Mouse (Mus musculus) small intestine, adult 2 months (tissue): ENCODE measurements around the gene Pnkp. TPM values are rescaled to one million over a fixed set of nuclear protein-coding genes. Genes with fewer than 3 reads are reported as not detected.

ENCODE experiments used
- H3K27ac ChIP-seq: fragments of 200-500 bp; 2 replicates; pipeline ENCODE4 v1.5.1; 2012; ENCODE audit warnings: low read depth, low read length, control low read depth, inconsistent platforms; ENCODE audit not compliant: insufficient read depth
- H3K27me3 ChIP-seq: fragments of 200-500 bp; 2 replicates; pipeline ENCODE4 v1.6.1; 2012; ENCODE audit warnings: mild to moderate bottlenecking, moderate library complexity, low read length, inconsistent platforms; ENCODE audit not compliant: control insufficient read depth, insufficient read depth
- H3K36me3 ChIP-seq: fragments of 200-500 bp; 2 replicates; pipeline ENCODE4 v1.6.1; 2012; ENCODE audit warnings: mild to moderate bottlenecking, low read length, control low read depth, inconsistent platforms; ENCODE audit not compliant: control insufficient read depth, insufficient read depth
- H3K4me1 ChIP-seq: fragments of 200-500 bp; 2 replicates; pipeline ENCODE4 v1.6.1; 2012; ENCODE audit warnings: low read length, inconsistent platforms, mixed read lengths; ENCODE audit not compliant: control insufficient read depth, insufficient read depth, insufficient read length
- H3K4me3 ChIP-seq: fragments of 200-500 bp; 2 replicates; pipeline ENCODE4 v1.5.1; 2012; ENCODE audit warnings: low read depth, mild to moderate bottlenecking, control low read depth, inconsistent platforms, low read length, moderate library complexity
- CTCF ChIP-seq: fragments of 200-500 bp; IDR thresholded peaks from 2 replicates; pipeline ENCODE4 v1.5.1; 2012; ENCODE audit warnings: low read depth, mild to moderate bottlenecking, control low read depth, inconsistent platforms, low read length, moderate library complexity, mixed read lengths; ENCODE audit not compliant: insufficient replicate concordance, insufficient read length; ENCODE audit errors: extremely low read depth
- POLR2A ChIP-seq: fragments of 200-500 bp; IDR thresholded peaks from 2 replicates; pipeline ENCODE4 v1.6.1; 2012; ENCODE audit warnings: low read depth, mild to moderate bottlenecking, control low read depth, inconsistent platforms, low read length, moderate library complexity
- WGBS: fragments of 180-500 bp; shearing (Covaris S2); methylation state at CpG from one replicate; pipeline ENCODE4 v1.1.7; 2018; 5-methylcytosine and 5-hydroxymethylcytosine counted together
- polyA plus RNA-seq: library from polyadenylated mRNA; depleted of rRNA; stranded (reverse); fragments of >200 nt; gene quantifications from 2 replicates; pipeline ENCODE4 v1.2.3, GENCODE M21; 2012

The Pnkp gene
- polyA plus RNA-seq, 1 experiment: 84.2 TPM

DNA sequence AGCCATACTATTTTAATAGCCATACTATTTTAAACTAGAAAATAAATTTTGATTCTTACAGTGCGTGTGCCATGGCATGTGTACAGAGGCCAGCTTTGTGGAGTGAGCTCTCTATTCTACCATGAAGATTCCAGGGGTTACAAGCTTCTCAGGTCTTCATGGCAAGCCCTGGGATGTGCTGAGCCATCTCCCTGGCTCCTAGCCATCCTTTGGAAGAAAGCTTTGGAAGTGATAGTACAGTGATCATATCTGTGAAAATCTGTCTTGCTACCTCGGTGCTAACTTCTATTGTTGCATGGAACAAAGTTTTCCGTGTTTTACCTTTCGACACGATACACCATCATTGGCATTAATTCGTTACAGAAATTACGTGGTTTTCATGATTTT lies 38.3 kb downstream of the Pnkp start:
- H3K27ac ChIP-seq: no peak overlapping the region
- no peaks in the 10 kb centered on the region for H3K27me3 ChIP-seq
- TF ChIP-seq POLR2A (no peak), CTCF (no peak)
- no peak overlapping the region for H3K4me3 ChIP-seq
- WGBS: 62% methylated on average over 7 of the region's 7 CpGs
- H3K36me3 ChIP-seq: peaks cover 3% of the 10 kb centered on the region; the same call in 1 of the 2 replicates
- peaks cover 26% of the 10 kb centered on the region for H3K4me1 ChIP-seq

GRCm38 (mm10) chr7:44895593-44896434 lies 38.9 kb downstream of the Pnkp start, which contains the start of gene Fuz:
Fuz (plus strand) TSS chr7:44896079.
- WGBS: under 1% methylated on average over 34 of the region's 34 CpGs
- peak within 1 kb of the TSS; percentile 39 for H3K27ac ChIP-seq
- peaks cover 3% of the 10 kb centered on the region; the same call in 1 of the 2 replicates for H3K36me3 ChIP-seq
- H3K4me3 ChIP-seq: peak within 1 kb of the TSS; percentile 81
- TF ChIP-seq POLR2A: no peak
- peak; percentile 52; the same call in 1 of the 2 replicates for TF ChIP-seq CTCF
- no peaks in the 10 kb centered on the region for H3K27me3 ChIP-seq
- H3K4me1 ChIP-seq: peaks cover 20% of the 10 kb centered on the region

DNA sequence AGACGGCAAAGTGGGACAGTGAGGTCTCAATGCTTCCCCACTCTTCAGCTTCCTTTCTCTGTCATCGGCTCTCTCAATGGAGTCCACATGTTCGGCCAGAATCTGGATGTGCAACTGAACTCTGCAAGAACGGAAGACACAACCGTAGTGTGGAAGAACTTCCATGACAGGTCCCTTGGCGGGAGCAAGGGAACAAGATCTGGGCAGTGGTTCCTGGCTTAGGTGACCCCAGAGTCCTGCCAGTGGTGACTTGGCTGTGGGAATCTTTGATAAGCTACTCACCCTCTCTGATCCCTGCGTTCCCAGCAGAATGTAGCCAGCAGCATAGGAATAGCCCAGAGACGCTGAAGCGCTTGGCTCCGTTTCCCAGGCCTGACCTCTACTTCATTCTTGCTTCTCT lies 39.6 kb downstream of the Pnkp start:
- Histone ChIP-seq H3K4me1 (peaks cover 18% of the 10 kb centered on the region), H3K36me3 (peaks cover 3% of the 10 kb centered on the region; the same call in 1 of the 2 replicates), H3K27ac (peak overlapping the region; percentile 39; the same call in 1 of the 2 replicates), H3K4me3 (peak overlapping the region; percentile 81), H3K27me3 (no peaks in the 10 kb centered on the region)
- WGBS: 41% methylated on average over 10 of the region's 10 CpGs
- no peak for TF ChIP-seq CTCF
- TF ChIP-seq POLR2A: no peak

GRCm38 (mm10) chr7:44898607-44899006 lies 41.7 kb downstream of the Pnkp start:
- 0 out of 2 replicates have a peak overlapping the region, but pooled peaks have one; percentile 8 for H3K4me3 ChIP-seq
- WGBS: 32% methylated on average over 19 of the region's 19 CpGs

GRCm38 (mm10) chr7:44900632-44901031 lies 43.7 kb downstream of the Pnkp start:
- Histone ChIP-seq H3K36me3 (peaks cover 32% of the 10 kb centered on the region), H3K4me1 (peaks cover 17% of the 10 kb centered on the region), H3K27ac (no peak overlapping the region), H3K27me3 (no peaks in the 10 kb centered on the region), H3K4me3 (no peak overlapping the region)
- TF ChIP-seq POLR2A (no peak), CTCF (no peak)
- WGBS: 92% methylated on average over 11 of the region's 11 CpGs

More at GRCm38 (mm10) chr7:44898607-44899006, 41.7 kb downstream of the Pnkp start:
- Histone ChIP-seq H3K36me3 (peaks cover 13% of the 10 kb centered on the region), H3K27ac (no peak overlapping the region), H3K27me3 (no peaks in the 10 kb centered on the region), H3K4me1 (peaks cover 21% of the 10 kb centered on the region)
- TF ChIP-seq POLR2A (no peak), CTCF (peak; percentile 26; the same call in 1 of the 2 replicates)

DNA sequence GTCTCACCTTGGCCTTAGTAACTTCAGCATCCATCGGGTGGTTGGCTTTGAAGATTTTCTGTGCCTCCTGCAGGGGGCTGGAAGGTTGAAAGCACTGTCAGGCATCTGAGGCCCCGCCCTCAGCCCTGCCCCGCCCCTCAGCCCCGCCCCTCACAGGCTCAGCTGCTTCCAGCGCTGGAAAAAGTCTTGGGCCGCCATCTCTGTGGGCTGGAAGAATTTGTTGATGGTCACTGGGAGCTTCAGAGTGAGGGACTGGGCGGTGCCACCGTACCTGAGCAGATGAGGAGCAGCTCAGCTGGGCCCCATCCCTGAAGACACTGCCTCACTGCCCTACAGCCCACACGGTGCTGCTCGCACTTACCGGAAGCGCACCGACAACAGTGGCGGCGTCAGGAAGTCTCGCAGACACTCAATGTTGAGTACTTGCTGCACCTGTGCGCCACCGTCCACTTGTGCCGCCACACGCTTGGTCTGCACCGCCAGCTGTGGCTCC lies 44.3 kb downstream of the Pnkp start:
- Histone ChIP-seq H3K27me3 (no peaks in the 10 kb centered on the region), H3K4me1 (peaks cover 17% of the 10 kb centered on the region), H3K36me3 (peaks cover 39% of the 10 kb centered on the region), H3K27ac (peak overlapping the region; percentile 62), H3K4me3 (peak overlapping the region; percentile 73)
- TF ChIP-seq CTCF: no peak
- no peak for TF ChIP-seq POLR2A
- WGBS: 10% methylated on average over 21 of the region's 21 CpGs

GRCm38 (mm10) chr7:44905430-44905829 lies 48.5 kb downstream of the Pnkp start:
- Histone ChIP-seq H3K27me3 (no peaks in the 10 kb centered on the region), H3K4me1 (peaks cover 5% of the 10 kb centered on the region), H3K27ac (no peak overlapping the region), H3K36me3 (peaks cover 71% of the 10 kb centered on the region), H3K4me3 (no peak overlapping the region)
- 84% methylated on average over 20 of the region's 20 CpGs for WGBS
- TF ChIP-seq CTCF: no peak
